Mouse (Mus musculus): ENCODE results near the gene Sorcs1.
A peak's percentile ranks its signal among the peaks of the same experiment; 100 is the strongest.

The Sorcs1 gene

DNA sequence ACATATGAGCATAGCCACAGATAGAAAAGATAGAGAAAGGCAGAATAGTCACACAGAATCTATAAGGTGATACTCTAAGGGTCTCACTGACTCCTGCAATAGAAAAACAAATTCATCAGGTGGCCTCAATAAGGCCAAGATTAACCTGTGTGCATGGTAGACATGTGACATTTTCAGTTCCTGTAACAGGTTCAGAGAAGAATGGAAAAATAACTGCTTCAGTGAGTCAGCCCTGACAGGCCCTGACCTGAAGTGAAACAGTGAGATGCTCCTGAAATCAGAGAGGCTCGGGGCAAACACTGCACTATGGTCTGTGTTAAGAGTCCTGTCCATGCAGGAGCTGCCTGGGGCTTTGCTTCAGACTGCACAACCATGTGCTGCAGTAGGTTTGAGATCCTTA is 481.9 kb downstream of the Sorcs1 start:
- no peak for DNase-seq

DNA sequence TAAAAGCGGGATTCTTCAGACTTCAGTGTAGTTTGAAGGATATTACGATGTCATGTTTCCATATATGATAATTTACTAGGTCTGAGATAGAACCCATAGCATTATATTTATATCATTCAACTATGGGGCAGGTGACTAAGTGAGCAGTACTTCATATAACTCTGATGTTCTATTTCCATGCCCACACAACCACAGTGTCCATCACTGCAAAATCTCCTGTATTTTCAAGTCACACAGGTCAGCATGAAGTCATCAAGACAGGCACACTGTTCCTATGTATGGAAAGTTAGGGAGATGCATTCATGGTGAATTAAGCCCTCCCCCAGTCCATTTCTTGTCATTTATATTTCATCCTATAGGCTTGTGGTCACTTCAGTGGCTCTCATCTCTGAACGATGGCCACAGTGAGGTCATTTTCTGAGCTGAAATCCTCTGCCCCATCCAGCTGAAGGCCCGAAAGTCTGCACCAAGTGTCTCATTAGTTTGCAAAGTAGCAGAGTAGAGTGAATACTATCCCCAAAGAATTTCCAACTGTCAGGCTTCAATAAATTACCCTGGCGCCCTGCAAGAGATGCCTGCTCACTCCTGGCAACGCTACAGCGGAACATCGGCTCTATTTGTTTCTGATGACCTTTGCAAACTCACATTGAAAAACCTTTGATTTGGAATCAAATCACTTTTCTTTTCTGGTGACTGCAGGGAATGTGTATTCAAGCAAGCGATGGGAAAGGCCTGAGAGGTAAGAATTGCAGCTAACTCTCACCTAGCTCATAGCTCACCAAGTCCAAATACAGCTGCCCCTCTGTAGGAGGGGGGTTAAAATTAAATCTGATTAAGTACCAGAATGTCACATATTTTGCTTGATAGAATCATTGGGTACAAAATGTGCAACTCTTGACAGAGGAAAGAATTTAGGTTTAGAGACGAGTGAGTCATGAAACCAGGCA is 492.4 kb downstream of the Sorcs1 start:
- DNase-seq, result no peak

DNA sequence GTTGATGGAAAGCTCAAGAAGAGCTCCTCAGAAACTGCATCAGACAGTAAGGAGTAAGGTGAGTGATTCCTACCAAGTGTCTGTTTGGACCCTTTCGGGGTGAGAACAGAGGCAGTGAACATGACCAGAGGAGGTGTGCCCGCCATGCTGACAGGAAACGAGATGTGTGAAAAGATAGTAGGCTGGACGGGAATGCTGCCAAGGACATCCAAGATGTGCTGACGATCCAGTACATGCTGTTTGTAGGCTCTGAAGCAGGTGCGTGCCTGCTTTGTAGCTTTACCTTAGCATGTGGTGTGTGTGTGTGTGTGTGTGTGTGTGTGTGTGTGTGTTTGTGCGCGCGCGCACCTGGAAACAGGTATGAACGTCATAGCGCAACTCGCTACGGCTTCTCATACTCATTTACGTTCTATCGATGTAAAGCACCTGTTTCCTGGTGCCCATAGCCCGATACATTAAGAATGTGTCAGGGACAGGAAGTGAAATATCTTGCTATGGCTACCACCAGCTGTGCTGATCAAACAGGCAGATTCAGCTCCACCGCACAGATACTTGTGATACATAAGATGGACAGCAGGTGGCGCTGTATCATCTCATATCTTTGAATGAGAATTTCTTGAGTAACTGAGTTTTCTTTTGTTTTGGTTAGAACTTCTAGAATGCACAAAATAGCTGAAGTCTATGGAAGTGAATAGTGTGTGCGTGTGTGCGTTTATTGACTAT is 493.4 kb downstream of the Sorcs1 start:
- peak in 1 of 2 experiments; percentile 3 for DNase-seq

GRCm38 (mm10) chr19:50178851-50179250 is 499.6 kb downstream of the Sorcs1 start:
- DNase-seq, result no peak

DNA sequence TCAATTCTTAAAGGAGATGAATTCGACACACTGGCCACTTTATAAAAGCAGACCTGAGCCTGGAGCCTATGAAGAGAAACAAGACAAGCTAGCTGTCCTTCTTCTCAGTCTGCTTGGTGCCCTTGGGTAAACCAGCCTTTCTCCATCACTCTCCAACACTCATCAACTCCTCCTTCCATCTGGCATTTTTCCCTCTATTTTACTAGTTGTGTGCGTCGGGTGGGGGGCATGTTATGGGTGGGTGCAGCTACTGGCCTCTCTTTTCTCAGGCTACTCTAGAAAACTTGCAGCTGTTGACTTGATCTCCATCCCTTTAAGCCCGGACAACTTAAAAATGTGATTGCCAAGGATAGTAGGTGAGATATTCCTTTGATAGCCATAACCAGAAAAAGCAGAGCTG is 500.3 kb downstream of the Sorcs1 start:
- no peak for DNase-seq

GRCm38 (mm10) chr19:50171849-50172248 is 506.6 kb downstream of the Sorcs1 start:
- DNase-seq, result no peak

DNA sequence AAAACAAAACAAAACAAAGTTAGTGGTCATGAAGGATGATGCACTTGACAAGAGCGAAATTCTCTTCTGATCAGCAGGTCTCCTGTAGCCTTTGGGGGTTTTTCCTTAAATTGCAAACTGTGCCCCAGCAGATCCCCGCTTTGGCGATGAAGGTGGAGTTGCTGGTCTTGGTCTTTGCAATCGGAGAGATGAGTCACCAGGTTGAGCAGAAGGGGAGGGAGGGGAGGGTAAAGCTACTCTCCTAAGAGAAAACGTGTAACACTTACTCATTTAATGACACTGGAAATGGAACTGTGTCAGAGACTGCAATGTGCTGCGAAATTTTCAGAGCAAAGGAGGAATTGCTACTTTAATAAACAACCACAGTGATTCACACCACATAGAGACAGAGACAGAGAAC is 527.3 kb downstream of the Sorcs1 start:
- DNase-seq, result no peak

DNA sequence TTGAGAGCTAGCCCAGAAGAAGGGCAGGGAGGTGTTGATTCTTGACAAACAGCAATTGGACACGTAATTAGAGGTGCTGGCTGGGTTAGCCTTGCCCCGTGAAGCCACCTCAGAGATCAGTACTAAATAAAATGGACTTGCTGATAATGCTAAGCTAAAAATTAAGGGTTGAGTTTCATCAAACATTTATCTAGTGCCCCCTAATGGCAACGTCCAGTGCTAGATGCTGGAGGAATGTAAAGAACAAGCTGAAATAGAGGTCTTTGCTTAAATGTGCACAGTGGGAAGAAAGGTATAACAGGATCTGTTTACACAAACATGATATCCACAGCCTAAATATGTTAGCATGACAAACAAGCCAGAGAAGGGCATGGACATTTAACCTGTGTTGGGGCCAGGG is 532.5 kb downstream of the Sorcs1 start:
- no peak for DNase-seq

DNA sequence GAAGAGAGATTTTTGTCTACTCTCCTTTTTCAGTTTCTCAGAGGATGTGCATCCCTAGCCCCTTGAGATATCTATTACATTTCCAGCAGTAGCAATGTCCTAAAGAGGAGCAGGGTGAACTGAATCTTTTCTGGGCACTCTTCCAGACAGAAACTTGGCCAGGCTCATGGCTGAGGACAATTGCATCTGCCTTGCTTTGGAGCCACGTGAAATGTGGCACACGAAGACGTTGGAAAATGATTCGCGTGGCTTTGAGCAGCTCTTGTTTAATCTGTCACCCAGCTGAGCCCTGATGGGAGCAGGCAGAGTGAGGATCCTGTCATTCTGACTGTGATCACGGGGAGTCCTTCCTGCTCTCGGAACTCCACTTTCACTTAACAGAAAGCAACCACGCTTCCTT is 536.6 kb downstream of the Sorcs1 start:
- DNase-seq, result no peak

GRCm38 (mm10) chr19:50134656-50135055 is 543.8 kb downstream of the Sorcs1 start:
- DNase-seq, result no peak

GRCm38 (mm10) chr19:50105842-50106585 is 572.4 kb downstream of the Sorcs1 start:
- DNase-seq, result no peak

Data from lung, adult 18-20 months (tissue).